Mouse (Mus musculus) heart, postnatal 14 days (tissue): Measurements from ENCODE around the gene Plekha5. TPM values are rescaled to one million over a fixed set of nuclear protein-coding genes. Genes with fewer than 3 reads are reported as not detected.
"Not testable (repeated sequence)": the region's sequence is repeated elsewhere in the genome, so short reads cannot be mapped to it uniquely, and the experiment has no call there.

Experiments used
- DNase-seq, 2 experiments: peaks; one replicate each; pipeline ENCODE4 v3.0.0; 2021 to 2022
- intact Hi-C: fragments of 180-260 bp; cut with DNase I; formaldehyde crosslinking; loops from one replicate; pipeline ENCODE4 v1.15.1; 2025
- total RNA-seq, 2 experiments: library from RNA; stranded (reverse); gene quantifications; 2 replicates each; pipeline ENCODE4 v1.2.3; 2021

The Plekha5 gene
- total RNA-seq, 2 experiments from 2014 or later: 36.6 to 36.9 TPM

DNA sequence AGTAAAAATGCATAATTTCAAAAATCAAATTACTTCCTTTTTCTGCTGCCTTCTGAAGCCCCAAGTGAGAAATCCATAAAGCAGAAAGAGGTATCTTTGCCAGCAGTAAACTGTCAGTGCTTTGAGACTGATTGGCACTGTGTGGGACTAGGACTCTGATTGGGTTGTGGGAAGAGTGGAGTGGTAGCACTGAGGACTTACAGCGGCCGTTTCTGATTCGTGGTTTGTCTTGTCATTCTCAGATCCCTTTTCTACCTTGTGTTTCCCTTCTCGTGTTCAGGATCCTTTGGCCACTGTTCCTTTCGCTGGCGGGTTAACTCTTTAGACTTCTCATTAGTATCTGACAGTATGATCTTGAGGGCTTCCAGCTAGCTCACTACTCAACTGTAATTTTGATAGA is 61.8 kb downstream of the Plekha5 start:
- intact Hi-C loops: loop anchor here (10.0 kb wide), 1 partner anchor 229 kb away; no protein-coding TSS in a partner anchor
- no peak for DNase-seq

DNA sequence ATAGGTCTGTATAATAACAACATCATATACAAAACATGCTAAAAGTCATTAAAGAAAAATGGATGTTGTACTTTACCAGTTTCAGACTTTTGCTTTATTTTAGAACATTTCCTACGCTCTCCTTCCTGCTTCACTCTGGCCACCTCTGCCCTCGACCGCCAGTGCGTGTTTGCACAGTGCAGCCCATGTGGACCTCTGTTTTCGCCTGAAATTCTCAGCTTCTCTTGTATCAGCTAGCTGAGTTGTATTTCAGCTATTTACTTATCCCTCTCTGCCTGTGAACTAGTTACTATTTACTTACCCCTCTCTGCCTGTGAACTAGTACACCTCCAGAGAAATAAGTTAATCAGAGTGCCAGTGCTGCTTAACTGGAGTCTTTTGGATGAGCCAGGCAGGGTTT is 62.8 kb downstream of the Plekha5 start:
- intact Hi-C loops: loop anchor here (10.0 kb wide), 1 partner anchor 228 kb away; no protein-coding TSS in a partner anchor
- no peak for DNase-seq

DNA sequence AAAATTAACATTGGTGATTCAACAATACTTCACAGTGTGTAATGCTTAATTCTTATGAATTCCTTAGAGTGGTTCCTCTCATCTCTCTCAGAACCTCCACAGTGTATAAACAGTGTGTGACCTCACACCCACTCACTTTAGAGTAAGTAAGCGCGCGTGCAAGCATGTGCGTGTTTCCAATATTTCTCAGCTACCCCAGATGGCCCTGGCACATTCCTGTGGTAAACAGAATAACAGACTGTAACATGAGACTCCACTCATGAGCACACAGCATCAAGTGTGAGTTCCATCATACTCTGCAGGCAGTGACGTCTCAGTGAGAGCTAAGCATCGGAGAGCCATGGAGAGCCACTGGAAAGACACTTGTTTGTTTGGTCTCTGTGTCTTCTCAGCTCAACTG is 63.6 kb downstream of the Plekha5 start:
- intact Hi-C loops: loop anchor here (10.0 kb wide), 1 partner anchor 227 kb away; no protein-coding TSS in a partner anchor
- no peak for DNase-seq

DNA sequence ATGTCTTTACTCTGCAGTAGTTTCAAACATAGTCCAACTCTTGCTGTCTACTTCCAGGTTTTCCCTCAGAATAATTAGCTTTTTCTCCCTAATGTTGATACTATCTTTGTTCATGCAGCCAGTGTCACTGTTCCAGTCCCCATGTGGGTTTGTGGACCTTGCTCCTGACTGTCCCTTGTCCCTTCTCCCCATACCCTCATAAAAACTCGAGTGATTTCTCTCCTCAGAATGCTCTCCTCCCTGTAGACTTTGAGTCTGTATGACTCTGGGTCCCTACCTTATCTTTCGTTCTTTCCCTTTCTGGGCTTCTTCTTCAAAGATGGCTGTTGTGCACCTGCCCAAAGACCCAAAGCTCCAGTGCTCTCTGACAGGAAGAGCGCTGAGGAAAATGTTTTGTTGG is 64.8 kb downstream of the Plekha5 start:
- intact Hi-C loops: loop anchor here (10.0 kb wide), 1 partner anchor 226 kb away; no protein-coding TSS in a partner anchor

DNA sequence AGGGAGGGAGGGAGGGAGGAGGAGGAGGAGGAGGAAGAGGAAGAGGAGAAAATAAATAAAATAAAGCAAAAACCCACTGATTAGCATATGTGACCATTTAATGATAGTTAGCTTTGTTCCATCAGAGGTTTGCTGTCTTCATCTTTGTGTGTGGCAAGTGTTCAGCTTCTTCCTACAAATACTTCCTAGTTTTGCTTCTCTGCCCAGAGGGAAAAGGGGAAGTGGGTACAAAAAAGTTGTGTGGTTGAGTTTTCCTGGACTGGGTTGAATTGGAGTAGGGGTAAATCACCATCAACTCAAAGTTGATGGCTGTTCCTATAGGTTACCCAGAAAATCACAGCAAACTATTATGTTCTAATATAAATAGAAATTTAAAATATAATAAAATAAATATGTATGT is 65.7 kb downstream of the Plekha5 start:
- DNase-seq: no peak
- intact Hi-C loops: loop anchor here (10.0 kb wide), 1 partner anchor 225 kb away; no protein-coding TSS in a partner anchor

More for the DNA sequence above, 64.8 kb downstream of the Plekha5 start:
- no peak for DNase-seq

DNA sequence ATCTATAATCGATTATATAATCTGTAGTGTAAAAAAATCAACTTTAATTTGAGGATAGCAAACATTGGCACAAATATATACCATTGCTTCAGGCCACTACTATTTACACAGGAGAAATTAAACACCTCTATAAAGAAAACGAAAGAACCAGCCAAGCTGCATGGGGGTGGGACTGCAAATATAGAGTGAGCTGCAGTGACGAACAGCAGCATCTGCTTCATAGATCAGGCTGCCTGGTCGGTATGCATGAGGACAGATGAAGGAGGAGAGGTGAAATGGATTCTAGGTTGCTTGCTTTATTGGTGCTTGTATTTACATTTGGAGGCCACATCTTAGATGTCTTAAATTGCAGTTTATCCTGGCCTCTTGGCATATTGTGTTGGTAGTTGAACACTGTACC is 66.4 kb downstream of the Plekha5 start:
- DNase-seq: no peak
- intact Hi-C loops: no loop called here

DNA sequence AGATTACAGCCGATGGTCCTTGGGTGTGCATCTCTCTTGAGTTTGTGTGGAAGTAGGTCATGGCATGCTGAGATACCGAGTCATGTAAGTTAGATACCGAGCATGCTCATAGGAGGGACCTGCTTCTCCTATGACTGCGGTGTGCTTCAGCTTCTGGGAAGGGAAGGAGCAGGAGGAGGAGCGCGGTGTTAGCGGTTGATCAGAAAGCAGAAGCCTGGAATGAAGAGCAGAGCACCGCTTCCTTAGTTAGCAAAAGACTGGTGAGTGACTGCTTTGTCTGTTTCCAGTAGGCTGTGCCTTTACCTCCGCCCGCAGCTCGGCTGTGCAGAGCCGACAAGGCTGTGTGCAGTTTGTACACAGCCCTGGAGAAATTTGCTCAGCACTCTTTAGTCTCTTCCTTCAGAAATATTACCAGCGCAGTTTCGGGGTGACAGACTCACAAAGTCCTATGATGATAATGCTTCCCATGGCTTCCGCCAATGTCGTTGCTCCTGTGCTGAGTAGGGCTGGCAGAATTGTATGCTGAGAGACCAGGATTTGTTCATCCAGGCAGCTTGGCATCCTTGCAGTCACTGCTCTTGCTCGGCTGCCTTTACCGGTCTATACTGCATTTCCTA is 67.2 kb downstream of the Plekha5 start:
- no peak for DNase-seq
- intact Hi-C loops: no loop called here

DNA sequence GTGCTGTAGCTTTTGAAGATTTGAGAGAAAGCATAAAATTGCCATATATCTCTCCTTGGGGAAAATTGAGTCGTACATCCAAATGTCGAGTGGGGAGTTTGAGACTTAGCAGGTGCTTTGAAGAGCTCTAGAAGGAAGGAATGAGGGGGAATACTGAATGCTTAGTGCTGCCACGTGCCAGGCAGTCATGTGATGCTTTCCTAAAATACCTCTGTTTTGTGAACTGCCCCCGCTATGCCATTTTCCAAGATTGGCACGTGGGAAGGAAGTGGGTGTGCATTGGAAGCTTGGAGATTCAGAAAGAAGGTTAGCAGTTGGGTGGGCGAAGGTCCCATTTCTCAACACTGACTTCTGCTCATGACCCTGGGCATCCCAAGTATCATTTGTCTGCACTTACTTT is 68.2 kb downstream of the Plekha5 start:
- intact Hi-C loops: no loop called here

DNA sequence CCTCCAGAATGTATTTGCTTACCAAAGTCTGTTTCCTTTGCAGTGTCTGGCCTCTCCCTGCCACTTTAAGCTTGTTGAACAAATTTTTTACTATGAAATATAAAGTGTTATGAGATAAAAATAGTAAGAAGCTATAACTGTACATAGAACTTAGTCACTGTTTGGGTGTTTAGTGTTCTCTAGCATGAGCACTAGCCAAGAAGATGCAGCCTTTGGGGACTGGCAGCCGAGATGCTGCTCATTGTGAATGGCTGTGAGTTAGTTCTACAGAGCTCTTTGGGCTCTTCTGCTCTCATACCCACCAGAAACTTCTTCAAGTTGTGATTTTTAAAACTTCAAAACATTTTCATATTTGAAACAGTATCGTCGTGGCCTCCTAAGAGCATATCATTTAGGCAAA is 74.2 kb downstream of the Plekha5 start:
- intact Hi-C loops: no loop called here
- DNase-seq: no peak

More for the DNA sequence above, 68.2 kb downstream of the Plekha5 start:
- no peak for DNase-seq

DNA sequence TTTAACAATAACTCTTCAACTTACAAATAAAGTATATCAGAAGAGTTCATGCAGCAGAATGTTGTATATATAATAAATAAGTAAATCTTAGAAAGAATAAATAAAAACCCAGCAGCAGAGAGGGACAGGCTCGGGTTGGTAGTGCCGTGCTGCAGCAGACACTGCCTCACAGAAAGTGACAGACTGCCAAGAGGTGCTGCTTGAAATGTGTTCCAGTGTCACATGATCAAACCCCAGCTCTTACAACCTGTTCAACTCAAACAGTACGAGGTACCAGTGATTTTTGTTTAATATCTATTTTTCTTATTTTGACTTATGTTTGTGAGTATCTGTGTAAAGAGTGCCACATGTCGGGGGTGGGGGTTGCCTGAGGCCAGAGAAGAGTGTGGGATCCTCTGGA is 75.1 kb downstream of the Plekha5 start:
- DNase-seq: no peak
- intact Hi-C loops: no loop called here

DNA sequence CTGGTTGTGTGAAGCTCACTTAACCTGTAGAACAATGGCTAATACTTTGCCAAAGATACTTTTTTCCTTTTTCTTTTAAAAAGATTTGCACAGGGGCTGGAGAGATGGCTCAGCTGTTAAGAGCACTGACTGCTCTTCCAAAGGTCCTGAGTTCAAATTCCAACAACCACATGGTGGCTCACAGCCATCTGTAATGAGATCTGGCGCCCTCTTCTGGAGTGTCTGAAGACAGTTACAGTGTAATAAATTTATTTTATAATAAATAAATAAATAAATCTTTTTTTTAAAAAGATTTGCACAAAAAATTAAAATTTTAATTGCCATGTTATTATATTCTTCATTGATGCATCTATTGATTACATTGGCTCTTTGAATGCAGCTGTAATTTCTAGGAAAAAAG is 77.0 kb downstream of the Plekha5 start:
- DNase-seq, intact Hi-C loops: not testable (repeated sequence)

DNA sequence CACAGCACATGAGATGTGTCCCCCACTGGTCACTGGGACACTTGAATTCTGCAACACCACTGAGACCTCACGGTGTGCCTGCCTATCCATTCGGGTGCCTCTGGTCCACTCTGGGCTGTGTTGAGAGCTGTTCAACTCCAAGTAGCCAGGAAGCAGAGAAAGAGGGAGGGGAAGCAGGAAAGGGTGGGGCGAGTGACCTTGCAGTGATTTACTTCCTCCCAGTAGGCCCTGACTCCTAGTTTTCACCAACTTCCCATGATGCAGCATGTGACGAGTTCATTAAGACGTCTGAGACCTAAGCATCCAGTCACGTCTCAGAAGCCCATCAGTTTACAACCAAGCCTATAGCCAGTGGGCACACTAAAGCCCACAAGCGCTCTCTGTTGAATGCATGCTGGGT is 78.0 kb downstream of the Plekha5 start:
- intact Hi-C loops: no loop called here
- no peak for DNase-seq

DNA sequence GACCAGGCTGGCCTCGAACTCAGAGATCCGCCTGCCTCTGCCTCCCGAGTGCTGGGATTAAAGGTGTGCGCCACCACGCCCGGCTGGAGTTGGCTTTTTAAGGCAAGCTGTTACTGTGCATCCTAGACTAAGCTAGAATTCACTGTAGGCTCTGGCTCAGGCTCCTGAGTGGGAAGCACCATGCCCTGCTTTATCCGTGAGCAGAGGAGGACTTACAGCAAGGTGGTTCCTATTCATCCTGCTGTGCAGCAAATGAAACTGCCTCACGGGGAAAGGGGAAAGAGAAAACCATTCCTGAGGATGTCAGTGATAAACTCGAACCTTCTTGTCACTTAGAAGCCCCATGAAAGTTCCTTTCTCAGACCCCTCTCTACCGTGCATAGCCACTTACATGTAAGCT is 80.9 kb downstream of the Plekha5 start:
- intact Hi-C loops: no loop called here

DNA sequence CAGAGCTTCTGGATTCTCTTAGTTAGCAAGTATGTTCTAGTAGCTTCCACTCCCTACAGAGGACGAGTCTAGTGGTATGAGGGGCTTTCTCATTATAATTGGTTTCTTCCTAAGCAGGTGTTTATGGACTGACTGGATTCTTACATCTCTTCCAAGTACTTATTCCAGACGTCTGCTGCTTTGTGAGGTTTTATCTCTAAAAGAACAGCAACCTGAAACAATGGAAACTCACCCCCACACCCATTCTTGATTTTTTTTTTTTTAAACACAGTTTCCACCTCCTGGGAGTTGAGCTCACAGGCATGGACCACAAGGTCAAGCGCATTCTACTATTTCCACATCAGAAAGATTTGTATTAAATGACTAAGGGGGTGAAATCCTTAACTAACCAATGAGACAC is 83.8 kb downstream of the Plekha5 start:
- DNase-seq: no peak
- intact Hi-C loops: no loop called here

More for the DNA sequence above, 80.9 kb downstream of the Plekha5 start:
- DNase-seq: no peak

DNA sequence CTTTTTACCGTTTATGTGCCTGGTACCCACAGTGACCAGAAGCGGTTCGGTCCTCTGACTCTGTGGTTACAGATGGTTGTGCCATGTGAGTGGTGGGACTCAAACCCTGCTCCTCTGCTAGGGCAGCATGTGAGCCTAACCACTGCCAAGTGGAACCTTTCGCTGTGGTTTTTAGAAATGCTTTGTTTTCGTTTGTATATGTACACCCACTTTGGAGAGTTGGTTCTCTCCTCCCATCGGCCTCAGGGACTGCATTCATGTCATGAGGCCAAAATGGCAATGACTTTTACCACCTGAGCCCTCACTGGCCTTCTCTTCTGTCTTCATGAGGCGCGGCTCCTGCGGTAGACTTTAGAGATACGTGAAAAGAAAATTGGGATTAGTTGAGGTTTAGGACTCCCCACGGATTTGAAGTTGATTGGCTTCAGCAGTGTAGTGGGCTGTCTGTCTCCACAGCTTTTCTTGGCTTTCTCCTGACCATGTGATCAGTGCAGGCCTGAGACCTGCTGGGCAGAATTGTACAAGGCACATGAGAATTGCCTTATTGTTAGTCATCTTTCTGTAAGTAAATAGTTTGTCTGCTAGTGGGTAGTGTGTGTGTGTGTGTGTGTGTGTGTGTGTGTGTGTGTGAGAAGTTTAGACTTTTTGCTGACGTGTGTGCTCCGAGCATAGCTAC is 84.8 kb downstream of the Plekha5 start:
- intact Hi-C loops: no loop called here

DNA sequence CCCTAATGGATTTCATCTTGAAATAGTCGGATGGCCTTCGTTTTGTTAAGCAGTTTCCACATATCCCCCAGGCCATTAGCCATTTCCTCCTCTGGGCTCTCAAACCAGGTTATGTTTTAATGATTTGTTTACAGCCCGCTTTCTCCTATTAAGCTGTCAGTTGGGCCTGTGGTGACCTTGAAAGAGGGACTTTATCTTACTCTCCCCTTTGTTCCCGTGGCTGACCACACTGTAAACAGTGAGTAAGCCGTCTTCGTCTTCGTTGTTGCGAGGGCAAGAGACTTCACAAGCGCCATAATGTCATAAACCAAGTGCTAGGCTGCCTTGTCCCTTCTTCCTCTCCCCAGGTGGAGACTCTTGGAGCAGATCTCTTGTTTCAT is 85.3 kb downstream of the Plekha5 start:
- intact Hi-C loops: no loop called here
- no peak for DNase-seq

More for the DNA sequence above, 84.8 kb downstream of the Plekha5 start:
- DNase-seq: no peak

DNA sequence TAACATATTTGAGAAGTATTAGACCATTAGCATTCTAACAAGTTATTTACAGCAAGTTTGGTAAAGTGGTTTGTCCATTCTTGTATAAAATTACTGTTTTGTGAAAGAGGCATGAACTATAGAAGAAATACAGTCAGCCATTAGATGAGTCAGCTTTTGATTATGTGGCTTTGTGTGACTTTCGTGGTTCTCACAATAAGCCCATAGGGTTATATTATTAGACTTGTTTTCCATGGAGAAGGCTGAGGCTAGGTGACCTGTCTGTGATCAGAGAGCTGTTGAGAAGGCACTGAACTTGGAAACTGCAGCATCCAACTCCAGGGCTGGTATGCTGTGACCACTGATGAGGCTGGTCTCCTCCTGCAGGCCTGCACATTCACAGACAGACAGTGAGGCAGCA is 88.2 kb downstream of the Plekha5 start:
- DNase-seq: no peak
- intact Hi-C loops: no loop called here

DNA sequence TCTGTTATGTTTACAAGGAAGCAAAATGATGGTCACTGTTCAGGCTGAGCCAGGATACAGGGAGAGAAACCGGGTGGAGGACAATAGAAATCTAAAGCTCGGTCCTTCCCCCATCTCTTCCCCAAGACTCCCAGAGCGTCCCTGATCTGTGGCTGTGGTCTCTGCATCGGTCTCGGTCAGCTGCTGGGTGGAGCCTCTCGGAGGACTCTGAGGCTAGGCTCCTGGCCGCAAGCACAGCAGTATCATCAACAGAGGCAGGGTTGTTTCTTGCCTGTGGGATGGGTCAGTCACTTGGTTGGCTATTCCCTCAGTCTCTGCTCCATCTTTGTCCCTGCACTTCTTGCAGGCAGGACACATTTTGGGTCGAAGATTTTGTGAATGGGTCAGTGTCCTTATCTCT is 88.6 kb downstream of the Plekha5 start:
- intact Hi-C loops: no loop called here
- no peak for DNase-seq

DNA sequence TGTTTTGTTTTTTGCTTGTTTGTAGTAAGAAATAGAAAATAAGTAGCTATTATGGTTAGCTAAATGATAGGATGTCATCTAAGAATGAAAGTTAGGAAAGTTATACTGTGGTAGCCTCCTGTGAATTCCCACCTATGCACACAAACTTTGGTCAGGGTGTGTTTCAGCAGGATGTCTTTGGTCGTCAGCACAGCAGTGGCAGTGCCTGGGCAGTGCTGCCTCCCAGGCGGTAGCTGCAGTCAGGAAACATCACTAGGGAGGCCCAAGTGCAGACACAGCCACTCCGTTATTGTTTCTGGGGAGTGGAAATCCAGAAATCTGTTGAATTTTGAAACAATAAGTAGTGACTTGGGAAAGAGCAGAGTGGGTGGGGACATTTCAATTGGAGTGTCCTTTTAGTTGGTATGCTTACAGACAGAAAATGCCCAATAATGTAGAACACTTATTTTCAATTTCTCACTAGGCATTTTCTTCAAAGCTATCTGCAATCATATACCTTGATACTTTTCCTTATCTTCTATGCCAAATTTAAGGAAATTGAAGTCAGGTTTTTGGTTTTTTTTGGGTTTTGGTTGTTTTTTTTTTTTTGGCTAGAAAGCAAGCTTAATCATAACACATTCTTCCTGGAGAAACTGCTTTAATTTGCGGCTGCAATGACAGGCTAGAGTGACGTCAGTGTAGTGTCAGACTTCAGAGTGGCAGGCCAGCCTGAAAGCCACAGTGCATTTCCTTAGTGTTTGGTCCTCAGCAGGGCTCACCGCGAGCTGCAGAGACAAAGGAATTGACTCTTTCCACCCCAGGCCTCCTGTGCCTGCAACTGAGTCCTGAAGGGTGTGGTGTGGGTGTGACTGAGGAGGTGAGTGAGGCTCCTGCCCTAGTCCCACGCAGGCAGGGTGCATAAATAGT is 90.6 kb downstream of the Plekha5 start:
- peak in 1 of 2 experiments; percentile 34 for DNase-seq

DNA sequence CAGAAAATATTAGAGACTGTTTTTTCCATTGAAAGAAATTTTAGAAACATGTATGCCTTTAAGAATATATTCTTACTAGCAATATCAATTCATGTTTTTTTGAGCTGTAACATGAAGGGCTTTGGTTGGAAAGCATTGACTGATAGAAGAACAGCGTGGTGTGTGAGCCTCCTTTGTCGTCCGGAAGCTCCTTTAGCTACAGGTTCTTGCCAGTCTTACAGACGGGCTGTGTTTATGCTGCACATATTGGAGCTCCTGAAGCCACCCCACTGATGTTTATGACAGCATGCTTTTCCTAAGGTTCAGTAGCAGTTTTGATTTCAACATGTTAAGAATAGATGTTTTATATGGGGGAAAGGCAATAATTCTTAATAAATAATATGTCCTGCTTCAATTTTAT is 91.7 kb downstream of the Plekha5 start:
- DNase-seq: no peak
- intact Hi-C loops: no loop called here

More for the DNA sequence above, 90.6 kb downstream of the Plekha5 start:
- intact Hi-C loops: no loop called here

DNA sequence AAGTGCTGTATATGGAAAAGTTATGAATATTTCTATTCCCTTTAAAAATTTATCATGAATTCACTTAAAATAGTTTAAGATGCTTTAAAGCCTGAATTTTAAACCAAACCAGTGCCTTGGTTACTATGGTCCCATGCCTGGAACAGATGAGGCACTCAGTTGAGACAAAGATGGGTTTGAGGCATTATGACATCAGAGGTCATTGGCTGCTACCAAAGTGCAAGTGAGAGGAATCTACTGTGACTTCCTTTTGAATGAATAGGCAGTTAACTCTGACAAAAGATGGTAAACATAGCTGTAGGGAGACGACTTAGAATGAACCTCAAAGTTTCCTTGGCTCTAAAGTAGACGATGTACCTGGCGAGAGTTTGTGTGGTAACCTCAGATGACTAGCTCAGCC is 92.3 kb downstream of the Plekha5 start:
- DNase-seq: no peak
- intact Hi-C loops: loop anchor here (2.0 kb wide), 1 partner anchor 39 kb away; no protein-coding TSS in a partner anchor
